Mouse (Mus musculus): ENCODE results near the gene Ces1d.

DNA sequence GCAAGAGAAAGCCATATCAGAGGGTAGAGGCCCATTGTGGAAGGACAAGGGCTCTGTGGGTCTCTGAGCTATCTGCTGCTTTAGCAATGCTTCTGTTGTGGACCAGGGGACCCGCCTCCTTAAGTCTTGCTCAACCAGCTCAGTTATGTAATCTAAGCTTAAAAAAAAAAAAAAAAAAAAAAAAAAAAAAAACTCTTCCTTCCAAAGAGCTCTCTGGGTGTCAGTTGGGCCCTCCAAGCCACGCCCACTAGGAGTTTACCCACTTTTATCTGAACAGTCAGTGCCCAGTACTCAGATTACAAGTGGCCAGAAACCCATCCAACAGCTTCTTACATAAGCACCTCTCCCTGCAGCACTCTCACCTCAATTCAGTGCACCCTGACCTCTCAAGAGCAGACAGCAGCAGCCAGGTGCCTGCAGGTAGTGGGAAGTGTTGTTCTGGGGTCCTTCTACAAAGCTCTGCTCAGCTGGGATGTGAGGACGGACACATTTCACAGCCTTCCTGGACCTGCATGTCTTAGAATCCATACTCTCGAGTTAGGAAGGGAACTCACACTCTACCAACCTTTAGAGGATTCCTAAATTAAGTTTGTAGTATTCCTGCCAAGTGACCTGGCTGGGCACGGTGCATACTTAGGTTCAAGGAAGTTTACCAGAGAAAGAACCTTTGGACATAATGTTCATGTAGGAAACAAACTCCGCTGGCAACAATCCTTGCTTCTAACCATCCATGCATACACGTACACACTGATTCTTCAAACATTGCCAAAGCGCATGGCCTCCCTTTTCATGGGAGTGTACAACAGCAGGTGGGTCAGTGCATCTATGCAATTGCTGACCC lies at the start of gene Ces1d:
- no peak for TF ChIP-seq CTCF (IDR thresholded peaks at IDR 0.05; ENCODE audit: extremely low read depth, insufficient read length, insufficient replicate concordance, low read depth, low read length)
- TF ChIP-seq POLR2A (IDR thresholded peaks at IDR 0.05; ENCODE audit: low read depth, low read length), result no peak
